Mouse (Mus musculus): ENCODE measurements around the gene Limch1.
A peak's percentile ranks its signal among the peaks of the same experiment; 100 is the strongest.

The Limch1 gene

DNA sequence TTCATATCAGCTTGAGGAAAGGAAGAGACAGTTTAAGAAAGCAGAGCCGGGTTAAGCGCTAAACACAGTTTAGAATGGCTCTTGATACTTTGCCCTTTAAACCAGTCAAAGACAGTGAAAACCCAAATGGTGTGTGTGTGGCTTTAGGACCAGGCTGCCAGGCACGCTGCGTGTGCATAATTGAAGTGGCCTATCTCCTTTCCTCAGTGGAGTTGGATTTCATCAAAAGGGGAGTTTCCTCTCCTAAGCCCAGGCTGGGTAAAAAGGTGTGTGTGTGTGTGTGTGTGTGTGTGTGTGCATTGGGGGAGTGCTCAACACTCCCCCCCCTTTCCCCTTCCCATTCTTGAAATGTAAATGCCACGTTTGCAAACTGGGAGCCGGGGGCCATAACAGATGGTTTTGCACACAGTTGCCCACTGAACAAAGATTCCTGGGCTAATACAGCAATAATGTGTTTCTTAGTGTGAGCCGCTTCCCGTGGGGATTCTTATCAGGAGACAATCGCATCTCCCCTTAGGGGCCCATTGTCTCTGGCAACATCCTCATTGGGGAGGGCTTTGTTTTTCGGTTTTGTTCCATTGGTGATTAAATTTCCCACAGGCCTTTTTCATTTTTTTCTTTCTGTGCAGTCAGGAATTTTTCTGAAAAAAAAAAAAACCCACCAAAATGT lies 2.3 kb downstream of the Limch1 start:
- DNase-seq, result peak; percentile 21 to 40

DNA sequence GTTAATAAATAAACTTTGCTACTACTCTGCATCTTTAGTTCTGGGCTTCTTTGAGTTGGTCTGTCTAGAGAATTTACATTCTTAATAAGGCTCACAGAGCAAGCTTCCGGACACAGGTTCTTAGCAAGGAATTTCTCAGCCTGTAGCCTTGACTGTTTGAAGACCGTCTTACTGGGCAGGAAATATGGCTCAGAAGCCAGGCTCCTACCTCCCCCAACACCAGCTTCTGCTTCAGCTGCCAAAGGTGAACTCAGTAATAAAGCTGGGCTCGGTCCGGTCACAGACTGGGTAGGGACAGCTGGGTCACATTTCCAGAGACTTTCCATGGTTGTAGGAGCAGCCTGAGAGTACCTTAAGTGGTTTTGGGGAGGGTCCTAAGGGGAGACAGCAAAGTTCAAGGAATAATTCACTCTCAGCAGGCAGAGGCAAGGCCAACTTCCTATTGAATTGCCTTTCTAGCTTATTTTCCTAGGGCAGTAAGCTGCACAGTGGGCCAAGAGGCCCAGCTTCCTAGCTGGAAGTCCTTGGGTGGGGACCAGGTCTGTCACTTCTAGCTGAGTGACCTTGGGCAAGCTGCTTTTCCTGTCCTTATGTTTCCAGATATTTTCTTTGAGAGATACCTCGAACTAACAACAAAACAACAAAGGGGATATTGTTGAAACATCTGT lies 3.0 kb downstream of the Limch1 start:
- peak; percentile 37 to 52 for DNase-seq

DNA sequence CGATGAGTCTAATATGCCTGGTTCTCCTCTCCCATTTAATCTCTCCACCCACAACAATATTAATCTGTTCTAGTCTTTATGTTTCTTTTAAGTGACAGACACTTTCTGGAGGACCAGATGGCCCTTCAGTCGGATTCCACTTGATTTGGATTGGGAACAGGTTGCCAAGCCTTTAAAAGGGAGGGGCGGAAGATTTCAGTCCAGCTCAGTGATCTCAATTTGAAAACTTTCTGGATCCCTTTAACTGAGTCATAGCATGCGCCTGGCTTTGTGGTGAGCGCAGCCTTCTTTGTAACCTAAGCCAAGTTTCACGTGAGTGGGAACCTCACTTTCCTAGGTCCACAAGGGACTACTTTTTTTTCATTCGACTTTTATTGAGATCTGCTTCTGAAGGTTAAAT lies 5.0 kb downstream of the Limch1 start:
- DNase-seq, result peak; percentile 18 to 64

DNA sequence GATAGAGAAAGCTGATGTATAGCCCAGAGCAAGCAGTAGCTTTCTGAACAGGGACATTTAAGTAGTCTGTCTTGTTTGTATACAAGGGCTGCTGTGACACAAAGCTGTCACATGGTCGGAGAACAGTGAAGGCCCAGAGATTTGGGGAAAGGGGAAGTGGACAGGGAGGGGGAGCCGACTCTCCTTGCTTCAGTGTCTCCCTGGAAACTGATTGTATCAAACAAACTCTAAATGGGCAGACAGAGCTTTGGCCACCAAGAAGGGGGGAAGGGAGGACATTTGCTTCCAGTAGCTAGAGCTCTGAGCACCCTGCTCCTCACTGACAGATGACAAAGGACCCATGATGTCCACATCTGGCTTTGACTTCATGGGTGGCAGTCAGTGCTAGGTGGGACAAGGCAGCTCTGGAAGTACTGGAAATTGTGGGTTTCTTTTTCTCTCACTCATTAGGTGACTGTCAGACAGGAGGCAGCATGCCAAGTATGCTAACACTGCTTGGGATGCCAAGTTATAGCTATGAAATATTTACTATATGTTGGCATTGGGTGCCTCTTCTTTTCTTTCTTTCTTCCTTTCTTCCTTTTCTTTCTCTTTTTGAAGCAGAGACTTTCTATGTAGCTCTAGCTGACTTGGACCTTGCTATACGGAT lies 5.8 kb downstream of the Limch1 start:
- DNase-seq, result peak in 1 of 2 experiments; percentile 18

DNA sequence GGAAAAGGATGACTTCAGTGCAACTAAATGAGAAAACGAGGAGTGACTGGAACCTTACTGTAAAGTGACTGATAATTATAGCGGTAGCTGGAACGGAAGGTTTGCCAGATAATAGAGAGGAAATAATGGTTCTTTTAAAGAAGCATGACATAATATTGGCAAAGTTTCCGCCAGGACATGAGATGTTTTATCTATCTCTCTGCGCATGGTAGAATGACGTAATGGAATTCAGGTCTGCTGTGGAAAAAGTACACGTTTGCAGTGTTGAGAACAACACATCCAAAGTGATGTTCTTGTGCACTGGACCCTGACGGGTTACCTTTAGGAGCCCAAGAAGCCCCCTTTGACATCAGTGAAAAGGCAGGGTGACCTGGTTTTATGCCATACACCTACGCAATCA lies 8.0 kb downstream of the Limch1 start:
- DNase-seq, result no peak

DNA sequence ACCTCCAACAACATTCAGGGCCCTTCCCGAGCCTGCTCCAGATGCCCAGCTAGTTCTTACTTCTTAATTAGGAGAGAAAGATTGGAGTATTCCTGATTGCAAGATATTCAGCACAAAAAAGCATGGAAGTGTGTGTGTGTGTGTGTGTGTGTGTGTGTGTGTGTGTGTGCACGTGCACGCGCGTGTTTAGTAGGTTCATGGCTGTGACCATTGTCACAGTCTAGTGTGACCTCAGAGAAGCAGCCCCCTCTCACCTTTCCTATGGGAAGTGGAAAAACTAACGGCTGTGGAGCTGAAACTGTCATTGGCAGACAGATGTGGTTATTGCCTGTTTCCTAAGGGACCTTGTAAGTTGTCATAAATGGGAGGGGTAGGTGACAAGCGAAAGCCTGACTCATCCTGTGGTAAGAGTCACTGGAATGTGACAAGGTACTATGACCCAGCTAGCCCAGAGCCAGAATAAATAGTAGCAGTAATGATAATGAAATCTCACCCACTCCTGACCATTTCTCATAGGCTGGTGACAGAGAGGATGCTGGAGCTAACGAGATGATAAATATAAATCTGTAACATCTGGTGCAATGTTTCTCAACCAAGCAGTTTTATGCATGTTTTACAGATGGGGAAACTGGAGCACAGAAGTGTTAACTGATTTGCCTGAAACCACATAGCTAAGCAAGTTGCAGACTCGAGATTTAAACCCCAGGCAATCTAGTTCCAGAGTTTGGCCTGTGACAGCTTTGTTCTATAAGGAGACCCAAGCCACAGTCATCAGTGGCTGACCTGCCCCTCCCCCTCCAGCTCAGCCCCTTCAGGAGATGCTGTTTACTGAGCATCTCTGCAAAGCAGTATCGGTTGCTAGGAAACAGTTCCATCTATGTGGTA lies 11.4 kb downstream of the Limch1 start:
- no peak for DNase-seq

DNA sequence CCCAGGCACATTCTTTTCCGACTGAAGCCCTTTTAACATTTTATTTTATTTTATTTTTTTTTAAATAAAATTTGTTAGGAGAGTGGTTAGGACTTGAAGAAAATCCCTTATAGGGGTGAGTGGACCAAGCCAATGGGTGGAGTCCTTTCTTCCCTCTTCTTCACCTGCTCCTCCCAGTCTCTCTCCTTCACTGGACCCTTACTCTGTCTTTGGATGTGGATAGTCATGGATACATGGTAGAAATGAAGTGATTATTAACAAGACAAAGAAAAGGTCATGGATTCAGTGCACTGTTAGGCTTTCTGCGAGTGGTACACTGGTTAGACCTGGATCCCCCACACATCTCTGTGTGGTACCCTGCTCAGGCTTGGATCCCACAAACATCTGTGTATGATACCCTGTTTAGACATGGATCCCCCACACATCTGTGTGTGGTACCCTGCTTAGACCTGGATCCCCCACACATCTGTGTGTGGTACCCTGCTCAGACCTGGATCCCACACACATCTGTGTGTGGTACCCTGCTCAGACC lies 12.1 kb downstream of the Limch1 start:
- no peak for DNase-seq

DNA sequence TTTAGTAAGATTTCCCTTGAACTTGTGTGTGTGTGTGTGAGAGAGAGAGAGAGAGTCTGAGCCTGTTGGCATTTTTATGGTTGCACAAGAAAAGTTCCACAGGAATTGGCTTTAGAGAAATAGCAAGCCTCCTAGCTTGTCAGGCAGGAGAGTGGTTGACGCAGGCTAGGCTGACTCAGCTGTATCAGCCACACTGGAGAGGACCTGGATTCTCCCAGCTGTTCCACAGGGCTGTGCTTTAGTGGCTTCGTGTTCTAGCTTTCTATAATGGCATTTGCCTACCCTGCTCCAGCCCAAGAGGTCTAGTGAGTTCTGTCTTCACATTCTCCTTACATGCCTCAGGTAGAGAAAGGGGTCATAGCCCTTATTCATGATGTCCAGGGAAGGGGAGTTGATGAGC lies 13.7 kb downstream of the Limch1 start:
- DNase-seq, result no peak

DNA sequence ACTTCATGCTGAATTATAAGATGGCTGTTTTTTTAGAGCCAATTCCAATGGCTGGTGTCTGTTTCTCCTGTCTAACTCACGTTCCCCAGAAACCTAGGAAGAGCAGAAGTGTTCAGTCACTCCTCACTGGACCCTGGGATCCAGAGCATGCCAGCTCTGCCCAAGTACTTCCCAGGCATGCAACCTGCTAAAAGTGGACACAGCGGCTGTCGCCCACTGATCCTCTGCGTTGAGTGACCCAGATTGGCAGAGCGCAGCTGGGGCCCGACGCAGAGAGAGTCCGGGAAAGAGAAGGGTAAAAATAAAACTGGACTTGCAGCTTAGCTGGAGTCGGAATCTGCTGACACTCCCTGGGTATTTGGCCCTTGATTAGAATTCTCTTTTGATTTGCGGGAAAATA lies 15.1 kb downstream of the Limch1 start:
- DNase-seq, result peak; percentile 22 to 30

DNA sequence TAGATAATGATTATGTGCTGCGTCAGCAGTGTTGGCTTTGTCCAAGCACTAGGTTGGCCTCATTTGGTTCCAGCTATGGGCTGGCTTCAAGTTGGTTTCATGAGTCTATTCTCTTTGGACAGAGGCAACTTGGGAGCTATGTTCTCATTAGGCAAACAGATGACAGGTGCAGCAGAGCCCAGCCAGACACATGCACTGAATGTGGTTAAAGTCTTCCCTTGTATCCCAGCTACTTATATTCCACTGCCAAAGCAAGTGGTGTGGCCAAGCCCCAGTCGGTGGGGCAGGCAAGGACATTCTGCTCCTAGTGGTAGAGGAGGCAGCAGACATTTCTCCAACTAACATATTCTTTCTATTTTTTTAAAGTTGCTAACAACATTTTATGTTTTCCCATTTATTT lies 16.4 kb downstream of the Limch1 start:
- peak in 1 of 2 experiments; percentile 16 for DNase-seq

DNA sequence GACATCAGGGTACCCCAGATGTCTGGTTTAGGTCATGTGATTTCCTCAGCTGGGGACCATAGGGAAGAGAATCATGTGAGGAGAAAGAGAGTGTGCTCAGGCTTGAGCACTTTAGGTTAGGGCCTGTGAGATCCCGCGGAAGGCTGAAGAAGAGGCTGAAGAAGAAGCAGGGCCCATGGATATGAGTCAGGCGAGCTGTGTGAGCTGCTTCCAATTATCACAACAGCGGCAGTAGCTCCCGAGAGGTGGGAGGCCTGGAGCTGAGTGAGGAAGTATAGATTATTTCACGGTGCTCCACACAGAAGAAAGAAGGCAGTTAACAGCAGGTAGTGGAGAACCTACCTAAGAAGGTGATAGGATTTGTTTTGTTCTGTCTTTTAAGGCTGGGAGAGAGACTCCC lies 18.5 kb downstream of the Limch1 start:
- DNase-seq, result no peak

DNA sequence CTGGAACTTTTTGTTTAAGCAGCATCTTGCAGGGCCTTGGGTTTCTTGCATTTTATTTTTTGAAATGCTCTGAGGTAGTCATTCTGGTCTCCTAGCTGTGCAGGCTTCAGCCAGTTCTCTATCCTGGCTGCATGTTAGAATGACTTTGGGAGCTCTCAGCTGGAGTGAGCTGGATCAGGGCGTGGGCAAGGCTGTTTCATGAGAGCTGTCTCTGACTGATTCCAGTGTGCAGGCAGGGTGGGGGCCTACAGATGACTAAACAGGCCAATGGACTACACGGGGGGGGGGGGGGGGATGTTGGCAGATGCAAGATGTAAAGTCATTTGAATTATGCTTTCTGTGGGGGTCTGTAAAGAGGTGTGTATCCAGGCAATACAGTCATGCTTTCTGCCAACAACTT lies 20.3 kb downstream of the Limch1 start:
- DNase-seq, result no peak

DNA sequence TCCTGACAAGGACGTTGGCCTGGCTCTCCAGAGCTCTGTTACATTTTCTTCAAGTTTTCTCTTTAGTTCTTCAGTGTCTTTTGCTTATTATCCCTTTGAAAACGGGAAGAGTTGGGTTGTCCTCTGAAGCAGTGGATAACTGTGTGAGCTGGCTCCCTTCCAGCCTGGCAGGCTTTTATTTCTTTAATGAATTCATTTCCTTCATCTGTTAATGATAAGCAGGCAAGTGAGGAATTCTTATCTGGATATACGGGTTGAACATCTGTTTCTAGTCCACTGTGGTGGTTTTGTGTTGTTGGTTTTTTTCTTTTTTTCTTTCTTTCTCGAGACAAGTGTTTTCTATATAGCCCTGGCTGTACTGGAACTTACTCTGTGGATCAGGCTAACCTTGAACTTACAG lies 22.4 kb downstream of the Limch1 start:
- no peak for DNase-seq

DNA sequence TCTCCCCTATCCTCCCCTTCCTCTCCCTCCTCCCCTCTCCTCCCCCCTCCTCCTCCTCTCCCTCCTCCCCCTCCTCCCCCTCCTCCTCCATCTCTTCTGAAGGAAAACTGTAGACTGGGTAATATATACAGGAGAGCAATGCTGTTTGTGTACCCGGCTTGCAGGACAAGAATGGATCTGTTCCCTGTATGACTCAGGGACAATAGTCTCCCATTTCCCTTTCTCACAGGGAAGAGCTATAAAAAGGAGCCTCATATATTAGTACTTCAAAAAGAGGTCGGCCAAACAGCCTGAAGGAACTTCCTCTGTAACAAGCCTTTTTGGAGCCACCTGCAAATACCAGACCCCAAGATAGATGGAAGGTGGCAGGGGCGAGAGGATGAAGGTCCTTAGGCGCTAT lies 23.4 kb downstream of the Limch1 start:
- no peak for DNase-seq

DNA sequence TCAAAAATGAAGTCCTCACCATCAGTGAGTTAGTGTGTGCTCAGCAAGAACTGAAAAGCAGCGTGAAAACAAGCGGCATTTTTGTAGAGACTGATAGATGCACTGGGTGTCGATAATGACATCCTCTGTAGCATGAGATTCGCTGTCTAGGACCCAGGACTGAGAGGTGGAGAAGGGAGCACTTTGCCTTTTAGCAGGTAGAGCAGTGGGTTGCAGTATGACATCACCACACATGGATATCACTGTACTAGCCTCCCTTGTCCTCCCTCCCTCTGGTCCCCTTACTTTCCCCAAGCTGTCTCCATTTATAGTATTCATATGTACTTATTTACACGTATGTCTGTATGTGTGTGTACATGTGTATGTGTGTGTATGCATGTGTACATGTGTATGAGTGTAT lies 23.9 kb downstream of the Limch1 start:
- DNase-seq, result no peak

DNA sequence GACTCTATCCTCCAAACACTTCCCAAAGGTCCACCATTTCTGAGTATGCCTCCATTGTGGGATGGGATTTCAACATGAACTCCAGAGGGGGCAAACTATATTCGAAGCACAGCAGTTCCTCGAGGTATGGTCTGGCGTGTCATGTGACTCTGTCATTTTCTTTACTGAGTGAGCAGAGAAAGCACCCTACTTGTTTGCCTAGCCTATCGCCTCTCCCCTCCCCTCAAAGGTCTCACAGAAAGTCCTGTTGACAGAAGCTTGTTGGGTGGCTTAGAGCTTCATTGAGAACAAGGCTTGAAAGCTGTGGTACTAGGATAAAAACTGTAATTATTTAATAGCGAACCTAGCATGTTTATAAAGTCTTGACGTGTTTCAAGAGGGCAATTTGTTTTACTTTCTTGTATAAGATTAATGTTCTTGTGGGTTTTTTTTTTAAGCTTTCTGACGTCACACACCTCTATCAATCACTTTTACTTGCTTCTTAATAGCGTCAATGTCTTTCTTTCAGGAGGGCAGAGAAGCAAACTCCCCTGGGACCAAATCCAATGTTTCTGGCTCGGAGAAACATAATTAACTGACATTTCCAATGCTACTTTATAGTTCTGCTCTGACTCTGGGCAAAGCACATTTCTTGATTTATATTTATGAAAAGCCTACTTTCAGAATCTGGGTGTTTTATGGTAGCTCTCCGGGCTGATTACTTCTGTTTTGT lies 32.5 kb downstream of the Limch1 start:
- no peak for DNase-seq

DNA sequence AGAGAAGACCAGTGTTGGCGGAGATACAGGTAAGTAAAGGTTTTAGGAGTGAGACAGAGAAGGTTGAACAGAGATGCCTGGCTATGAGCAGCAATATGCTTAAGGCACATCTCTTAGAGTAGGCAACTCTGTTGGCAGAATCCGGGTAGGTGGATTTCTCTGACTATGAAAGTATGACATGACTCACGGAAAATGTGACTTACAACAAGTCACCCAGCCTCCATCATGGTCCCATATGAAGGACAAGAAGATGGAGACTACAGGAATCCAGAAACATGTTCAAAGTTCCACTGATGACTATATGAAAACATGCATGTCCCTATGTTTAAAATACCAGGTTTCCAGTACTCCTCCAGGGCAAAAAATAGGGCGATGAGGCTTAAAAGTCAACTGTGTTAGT lies 34.7 kb downstream of the Limch1 start:
- DNase-seq, result no peak

DNA sequence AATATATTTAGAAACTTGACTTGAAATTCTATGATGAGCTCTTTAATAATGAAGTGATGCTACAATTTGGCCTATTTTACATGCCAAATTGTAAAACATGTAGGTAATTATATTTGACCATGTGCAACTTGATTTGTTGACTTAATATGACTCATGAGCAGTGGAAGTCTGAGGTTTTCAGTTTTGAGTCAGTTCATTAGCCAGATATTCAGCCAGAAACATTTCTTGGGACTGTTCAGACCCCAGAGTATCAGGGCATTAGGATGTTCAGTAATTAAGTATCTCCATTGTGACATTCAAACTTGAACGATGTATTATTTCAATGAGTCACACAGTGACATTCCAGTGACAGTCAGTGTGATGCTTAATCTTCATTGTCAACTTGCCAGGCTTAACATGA lies 35.9 kb downstream of the Limch1 start:
- DNase-seq, result no peak

DNA sequence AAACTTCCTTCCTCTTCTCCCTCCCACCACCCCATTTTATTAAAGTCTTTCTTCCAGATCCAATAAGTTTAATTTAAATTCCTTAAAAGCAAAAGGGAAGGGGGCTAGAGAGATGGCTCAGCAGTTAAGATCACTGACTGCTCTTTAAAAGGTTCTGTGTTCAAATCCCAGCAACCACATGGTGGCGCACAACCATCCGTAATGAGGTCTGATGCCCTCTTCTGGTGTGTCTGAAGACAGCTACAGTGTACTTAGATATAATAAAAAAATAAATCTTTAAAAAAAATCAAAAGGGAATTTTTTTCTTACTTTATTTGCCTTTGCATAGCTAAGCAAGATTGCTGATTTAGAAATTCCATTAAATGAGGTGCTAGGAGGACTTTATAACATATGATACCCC lies 37.2 kb downstream of the Limch1 start:
- no peak for DNase-seq

DNA sequence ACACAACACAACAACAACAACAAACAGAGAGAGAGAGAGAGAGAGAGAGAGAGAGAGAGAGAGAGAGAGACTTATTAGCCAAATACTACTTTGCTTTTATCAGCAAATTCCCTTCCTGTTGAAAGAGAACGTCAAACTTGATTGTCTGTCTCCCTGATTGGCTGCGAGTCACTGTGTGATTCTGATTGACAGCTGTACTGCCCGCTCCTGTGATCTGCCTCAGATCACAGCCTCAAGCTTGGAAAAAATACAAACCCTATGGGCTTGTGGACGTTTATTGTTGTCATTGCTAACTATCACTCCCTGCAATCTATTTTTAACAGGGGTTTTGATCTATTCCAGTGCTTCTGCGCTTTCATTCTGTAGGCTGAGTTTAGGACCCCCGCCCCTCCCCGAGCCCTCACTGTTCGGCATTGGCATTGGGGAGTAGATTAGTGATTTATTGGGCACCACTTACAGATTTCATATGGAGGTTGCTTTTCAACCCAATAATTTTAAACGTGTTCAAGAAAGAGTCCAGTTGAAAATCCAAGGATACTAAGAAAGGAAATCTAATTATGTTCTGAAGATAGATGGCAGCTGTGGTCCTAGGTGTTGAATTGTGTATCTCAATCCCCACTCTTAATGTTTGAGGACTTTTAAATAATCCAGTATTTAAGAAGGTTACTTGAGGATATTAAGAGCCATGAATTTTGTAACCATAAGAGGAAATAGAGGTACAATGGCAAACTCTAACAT lies 39.2 kb downstream of the Limch1 start:
- no peak for DNase-seq

DNA sequence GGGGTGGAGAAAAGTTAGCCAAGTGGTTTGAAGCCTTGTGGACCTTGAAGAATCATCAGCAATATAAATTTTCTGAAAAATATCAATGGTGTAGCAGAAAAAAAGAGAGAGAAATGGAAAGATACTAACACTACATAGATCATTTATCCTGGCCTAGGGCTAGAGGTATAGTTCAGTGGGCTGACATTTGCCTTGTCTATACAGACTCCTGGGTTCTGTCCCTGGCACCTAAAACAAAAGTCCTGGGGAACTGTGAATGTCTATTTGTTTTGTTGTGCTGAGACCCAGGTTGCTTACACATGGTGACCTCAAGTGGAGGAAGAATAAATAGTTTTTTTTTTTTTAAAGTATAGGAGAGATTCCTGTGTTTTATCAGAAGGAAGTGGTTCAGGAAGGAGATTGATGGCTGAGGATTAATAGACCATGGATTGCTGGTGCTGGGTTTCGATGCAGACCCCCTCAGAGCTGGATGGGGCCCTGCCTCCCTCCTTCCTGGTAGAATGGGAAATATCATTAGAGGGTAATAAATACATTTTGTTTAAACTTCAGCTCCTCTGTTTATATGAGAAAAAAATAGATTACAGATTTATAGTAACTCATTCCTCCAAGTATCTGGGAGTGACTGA lies 40.5 kb downstream of the Limch1 start:
- no peak for DNase-seq

All from cerebellum, postnatal 14 days (tissue).